Mouse (Mus musculus): ENCODE data around the gene Arl14ep. TPM values are rescaled to one million over a fixed set of nuclear protein-coding genes. Genes with fewer than 3 reads are reported as not detected.
A peak's percentile ranks its signal among the peaks of the same experiment; 100 is the strongest.
"Not testable (repeated sequence)": the region's sequence is repeated elsewhere in the genome, so short reads cannot be mapped to it uniquely, and the experiment has no call there.

The Arl14ep gene
- total RNA-seq (2021), result 10 to 100 TPM; 49.9 to 53.6 TPM
- long read RNA-seq, experiment 1, partial matches to known transcripts, result 5 of 11 reads
- long read RNA-seq, experiment 1, other reads (novel, unspliced or antisense), result 2 of 11 reads
- long read RNA-seq, experiment 2, partial matches to known transcripts, result 11 of 19 reads
- long read RNA-seq, experiment 2, other reads (novel, unspliced or antisense), result 7 of 19 reads

- H3K27ac ChIP-seq, result peak within 1 kb of the TSS; percentile 93
- no peak for TF ChIP-seq CTCF (conservative IDR thresholded peaks at IDR 0.05)
- DNase-seq (ENCODE audit: low spot score in 2 of 2), result peak; percentile 87 to 89
- peak within 1 kb of the TSS; percentile 82 for H3K4me3 ChIP-seq
Measured at GRCm38 (mm10) chr2:106973959-106974639, at the start of gene Arl14ep. Gene Arl14ep, minus strand, starts transcription at chr2:106974424.

- Histone ChIP-seq H3K4me3 (no peak overlapping the region), H3K27ac (no peak overlapping the region)
- no peak for DNase-seq (ENCODE audit: low spot score in 2 of 2)
- TF ChIP-seq CTCF (conservative IDR thresholded peaks at IDR 0.05), result no peak
Measured at GRCm38 (mm10) chr2:107022713-107023112, 48.5 kb upstream of the Arl14ep start.

GRCm38 (mm10) chr2:107019331-107019730 lies 45.1 kb upstream of the Arl14ep start:
- no peak for DNase-seq (ENCODE audit: low spot score in 2 of 2)

GRCm38 (mm10) chr2:107013161-107013560 lies 38.9 kb upstream of the Arl14ep start:
- no peak for DNase-seq (ENCODE audit: low spot score in 2 of 2)
- TF ChIP-seq CTCF (conservative IDR thresholded peaks at IDR 0.05), result no peak
- Histone ChIP-seq H3K27ac (no peak overlapping the region), H3K4me3 (no peak overlapping the region)

More at GRCm38 (mm10) chr2:107019331-107019730, 45.1 kb upstream of the Arl14ep start:
- H3K27ac ChIP-seq, result no peak overlapping the region
- no peak for TF ChIP-seq CTCF (conservative IDR thresholded peaks at IDR 0.05)
- H3K4me3 ChIP-seq, result no peak overlapping the region

- H3K4me3 ChIP-seq, result no peak overlapping the region
- TF ChIP-seq CTCF (conservative IDR thresholded peaks at IDR 0.05), result no peak
- no peak overlapping the region for H3K27ac ChIP-seq
- DNase-seq (ENCODE audit: low spot score in 2 of 2), result no peak
Measured at GRCm38 (mm10) chr2:107012318-107012717, 38.1 kb upstream of the Arl14ep start.

GRCm38 (mm10) chr2:107010160-107010559 lies 35.9 kb upstream of the Arl14ep start:
- peak; percentile 67 for TF ChIP-seq CTCF (conservative IDR thresholded peaks at IDR 0.05)
- peak in 1 of 2 experiments; percentile 19 for DNase-seq (ENCODE audit: low spot score in 2 of 2)
- H3K27ac ChIP-seq, result no peak overlapping the region
- H3K4me3 ChIP-seq, result no peak overlapping the region

GRCm38 (mm10) chr2:107006378-107006777 lies 32.2 kb upstream of the Arl14ep start:
- peak; percentile 30; the same call in 1 of the 2 replicates for TF ChIP-seq CTCF (conservative IDR thresholded peaks at IDR 0.05)
- H3K4me3 ChIP-seq, result no peak overlapping the region
- H3K27ac ChIP-seq, result no peak overlapping the region
- DNase-seq (ENCODE audit: low spot score in 2 of 2), result no peak

GRCm38 (mm10) chr2:107005876-107006275 lies 31.7 kb upstream of the Arl14ep start:
- not testable (repeated sequence) for H3K27ac ChIP-seq; DNase-seq (ENCODE audit: low spot score in 2 of 2); H3K4me3 ChIP-seq

- Histone ChIP-seq H3K27ac (no peak overlapping the region), H3K4me3 (no peak overlapping the region)
- DNase-seq (ENCODE audit: low spot score in 2 of 2), result no peak
- no peak for TF ChIP-seq CTCF (conservative IDR thresholded peaks at IDR 0.05)
Measured at GRCm38 (mm10) chr2:106991261-106991660, 17.0 kb upstream of the Arl14ep start.

GRCm38 (mm10) chr2:106984945-106985344 lies 10.7 kb upstream of the Arl14ep start:
- no peak for DNase-seq (ENCODE audit: low spot score in 2 of 2)
- Histone ChIP-seq H3K27ac (no peak overlapping the region), H3K4me3 (no peak overlapping the region)
- TF ChIP-seq CTCF (conservative IDR thresholded peaks at IDR 0.05), result no peak

- peak; percentile 84 for TF ChIP-seq CTCF (conservative IDR thresholded peaks at IDR 0.05)
- Histone ChIP-seq H3K27ac (peak overlapping the region; percentile 19; the same call in 1 of the 2 replicates), H3K4me3 (no peak overlapping the region)
- no peak for DNase-seq (ENCODE audit: low spot score in 2 of 2)
Measured at GRCm38 (mm10) chr2:106982503-106982902, 8.3 kb upstream of the Arl14ep start.

- no peak overlapping the region for H3K27ac ChIP-seq
- no peak for TF ChIP-seq CTCF (conservative IDR thresholded peaks at IDR 0.05)
- H3K4me3 ChIP-seq, result no peak overlapping the region
- DNase-seq (ENCODE audit: low spot score in 2 of 2), result no peak
Measured at GRCm38 (mm10) chr2:106976472-106976871, 2.2 kb upstream of the Arl14ep start.

GRCm38 (mm10) chr2:106973332-106973958 lies 779 bp downstream of the Arl14ep start:
- no peak for DNase-seq (ENCODE audit: low spot score in 2 of 2)
- peak overlapping the region; percentile 82 for H3K4me3 ChIP-seq
- H3K27ac ChIP-seq, result peak overlapping the region; percentile 93
- no peak for TF ChIP-seq CTCF (conservative IDR thresholded peaks at IDR 0.05)

Measured in layer of hippocampus, adult 2 months (tissue).